Mouse (Mus musculus): ENCODE measurements around the gene Cdh15. TPM values are rescaled to one million over a fixed set of nuclear protein-coding genes. Genes with fewer than 3 reads are reported as not detected.

Gene Cdh15
- polyA plus RNA-seq, 1 experiment from 2014 or later = 0.10 TPM

GRCm38 (mm10) chr8:122811870-122812494, 35.8 kb upstream of the Cdh15 start:
- no peak for DNase-seq (ENCODE audit: low spot score)
- no peak overlapping the region for H3K27ac ChIP-seq (ENCODE audit: low read length)
- TF ChIP-seq CTCF (IDR thresholded peaks at IDR 0.05) (no peak), EP300 (IDR thresholded peaks at IDR 0.05) (no peak)
- no peak for ATAC-seq
- 78% methylated on average over 16 of the region's 16 CpGs for WGBS
- H3K27me3 ChIP-seq (replicated peaks; ENCODE audit: insufficient read depth, low read length) = no peaks in the 10 kb centered on the region
- no peak overlapping the region for H3K4me2 ChIP-seq (replicated peaks; ENCODE audit: low read depth, low read length)
- no peaks in the 10 kb centered on the region for H3K9me3 ChIP-seq (ENCODE audit: low read length)
- no peaks in the 10 kb centered on the region for H3K4me1 ChIP-seq (ENCODE audit: insufficient read depth, low read depth, low read length)
- no peaks in the 10 kb centered on the region for H3K36me3 ChIP-seq (ENCODE audit: insufficient read depth, low read length)
- H3K4me3 ChIP-seq (ENCODE audit: low read depth, low read length) = no peak overlapping the region
- H3K9ac ChIP-seq (replicated peaks; ENCODE audit: low read depth) = no peak overlapping the region

GRCm38 (mm10) chr8:122812610-122813250, 35.0 kb upstream of the Cdh15 start:
- Histone ChIP-seq H3K4me3 (ENCODE audit: low read depth, low read length) (no peak overlapping the region), H3K9me3 (ENCODE audit: low read length) (no peaks in the 10 kb centered on the region), H3K4me2 (replicated peaks; ENCODE audit: low read depth, low read length) (no peak overlapping the region), H3K27ac (ENCODE audit: low read length) (no peak overlapping the region), H3K9ac (replicated peaks; ENCODE audit: low read depth) (no peak overlapping the region), H3K4me1 (ENCODE audit: insufficient read depth, low read depth, low read length) (no peaks in the 10 kb centered on the region), H3K27me3 (replicated peaks; ENCODE audit: insufficient read depth, low read length) (no peaks in the 10 kb centered on the region), H3K36me3 (ENCODE audit: insufficient read depth, low read length) (no peaks in the 10 kb centered on the region)
- ATAC-seq (no peak), DNase-seq (ENCODE audit: low spot score) (no peak)
- WGBS = 70% methylated on average over 14 of the region's 14 CpGs
- peak; percentile 50 for TF ChIP-seq CTCF (IDR thresholded peaks at IDR 0.05)
- TF ChIP-seq EP300 (IDR thresholded peaks at IDR 0.05) = no peak

GRCm38 (mm10) chr8:122814608-122815007, 33.2 kb upstream of the Cdh15 start:
- Histone ChIP-seq H3K4me3 (ENCODE audit: low read depth, low read length) (no peak overlapping the region), H3K9me3 (ENCODE audit: low read length) (no peaks in the 10 kb centered on the region), H3K9ac (replicated peaks; ENCODE audit: low read depth) (no peak overlapping the region), H3K4me2 (replicated peaks; ENCODE audit: low read depth, low read length) (no peak overlapping the region), H3K27me3 (replicated peaks; ENCODE audit: insufficient read depth, low read length) (no peaks in the 10 kb centered on the region), H3K4me1 (ENCODE audit: insufficient read depth, low read depth, low read length) (no peaks in the 10 kb centered on the region), H3K27ac (ENCODE audit: low read length) (no peak overlapping the region), H3K36me3 (ENCODE audit: insufficient read depth, low read length) (no peaks in the 10 kb centered on the region)
- DNase-seq (ENCODE audit: low spot score) = no peak
- ATAC-seq = no peak
- WGBS = 49% methylated on average over 7 of the region's 7 CpGs
- TF ChIP-seq CTCF (IDR thresholded peaks at IDR 0.05) (no peak), EP300 (IDR thresholded peaks at IDR 0.05) (no peak)

- Histone ChIP-seq H3K4me1 (ENCODE audit: insufficient read depth, low read depth, low read length) (no peaks in the 10 kb centered on the region), H3K27ac (ENCODE audit: low read length) (no peak overlapping the region), H3K4me2 (replicated peaks; ENCODE audit: low read depth, low read length) (no peak overlapping the region), H3K36me3 (ENCODE audit: insufficient read depth, low read length) (no peaks in the 10 kb centered on the region), H3K4me3 (ENCODE audit: low read depth, low read length) (no peak overlapping the region), H3K9ac (replicated peaks; ENCODE audit: low read depth) (no peak overlapping the region), H3K27me3 (replicated peaks; ENCODE audit: insufficient read depth, low read length) (no peaks in the 10 kb centered on the region), H3K9me3 (ENCODE audit: low read length) (no peaks in the 10 kb centered on the region)
- DNase-seq (ENCODE audit: low spot score) (no peak), ATAC-seq (no peak)
- TF ChIP-seq EP300 (IDR thresholded peaks at IDR 0.05) = no peak
- no peak for TF ChIP-seq CTCF (IDR thresholded peaks at IDR 0.05)
- WGBS = 77% methylated on average over 6 of the region's 6 CpGs
Measured at GRCm38 (mm10) chr8:122816965-122817364, 30.8 kb upstream of the Cdh15 start.

- DNase-seq (ENCODE audit: low spot score) (no peak), ATAC-seq (no peak)
- no peak overlapping the region for H3K9ac ChIP-seq (replicated peaks; ENCODE audit: low read depth)
- H3K9me3 ChIP-seq (ENCODE audit: low read length) = no peaks in the 10 kb centered on the region
- WGBS = 36% methylated on average over 13 of the region's 13 CpGs
- no peak overlapping the region for H3K4me3 ChIP-seq (ENCODE audit: low read depth, low read length)
- no peak overlapping the region for H3K4me2 ChIP-seq (replicated peaks; ENCODE audit: low read depth, low read length)
- TF ChIP-seq CTCF (IDR thresholded peaks at IDR 0.05) (no peak), EP300 (IDR thresholded peaks at IDR 0.05) (no peak)
- H3K27ac ChIP-seq (ENCODE audit: low read length) = no peak overlapping the region
- no peaks in the 10 kb centered on the region for H3K27me3 ChIP-seq (replicated peaks; ENCODE audit: insufficient read depth, low read length)
- H3K4me1 ChIP-seq (ENCODE audit: insufficient read depth, low read depth, low read length) = no peaks in the 10 kb centered on the region
- no peaks in the 10 kb centered on the region for H3K36me3 ChIP-seq (ENCODE audit: insufficient read depth, low read length)
Measured at GRCm38 (mm10) chr8:122817724-122818496, 29.9 kb upstream of the Cdh15 start.

GRCm38 (mm10) chr8:122819776-122820175, 28.0 kb upstream of the Cdh15 start:
- H3K9ac ChIP-seq (replicated peaks; ENCODE audit: low read depth) = no peak overlapping the region
- no peak overlapping the region for H3K4me2 ChIP-seq (replicated peaks; ENCODE audit: low read depth, low read length)
- DNase-seq (ENCODE audit: low spot score) (no peak), ATAC-seq (no peak)
- 37% methylated on average over 11 of the region's 11 CpGs for WGBS
- H3K4me3 ChIP-seq (ENCODE audit: low read depth, low read length) = no peak overlapping the region
- no peaks in the 10 kb centered on the region for H3K27me3 ChIP-seq (replicated peaks; ENCODE audit: insufficient read depth, low read length)
- H3K36me3 ChIP-seq (ENCODE audit: insufficient read depth, low read length) = no peaks in the 10 kb centered on the region
- H3K27ac ChIP-seq (ENCODE audit: low read length) = no peak overlapping the region
- TF ChIP-seq CTCF (IDR thresholded peaks at IDR 0.05) = no peak
- no peak for TF ChIP-seq EP300 (IDR thresholded peaks at IDR 0.05)
- H3K9me3 ChIP-seq (ENCODE audit: low read length) = no peaks in the 10 kb centered on the region
- H3K4me1 ChIP-seq (ENCODE audit: insufficient read depth, low read depth, low read length) = no peaks in the 10 kb centered on the region

All from lung, postnatal 0 days (tissue).